Mouse (Mus musculus) forebrain, embryonic 16.5 days (tissue): ENCODE results near the gene Olfr826. TPM values are rescaled to one million over a fixed set of nuclear protein-coding genes. Genes with fewer than 3 reads are reported as not detected.
"Not testable (repeated sequence)": the region's sequence is repeated elsewhere in the genome, so short reads cannot be mapped to it uniquely, and the experiment has no call there.

ENCODE experiments used
- ATAC-seq: fragments of 200-750 bp; cut with Nextera tagmentation; 2 replicates; pipeline ENCODE4 v1.8.0; 2017; ENCODE audit warnings: mild to moderate bottlenecking, moderate library complexity
- H3K27ac ChIP-seq: fragments of 300-500 bp; sonication (generic); 2 replicates; pipeline ENCODE4 v1.5.1; 2014; ENCODE audit warnings: low read length, control low read depth
- H3K27me3 ChIP-seq: fragments of 300-500 bp; sonication (generic); replicated peaks from 2 replicates; pipeline ENCODE4 v1.6.1; 2014; ENCODE audit warnings: low read length; ENCODE audit not compliant: control insufficient read depth, insufficient read depth
- H3K36me3 ChIP-seq: fragments of 300-500 bp; sonication (generic); 2 replicates; pipeline ENCODE4 v1.6.1; 2014; ENCODE audit not compliant: control insufficient read depth, insufficient read depth
- H3K4me1 ChIP-seq: fragments of 300-500 bp; sonication (generic); replicated peaks from 2 replicates; pipeline ENCODE4 v1.6.1; 2014; ENCODE audit warnings: low read length; ENCODE audit not compliant: control insufficient read depth, insufficient read depth
- H3K4me2 ChIP-seq: fragments of 300-500 bp; sonication (generic); 2 replicates; pipeline ENCODE4 v1.6.1; 2014; ENCODE audit warnings: mild to moderate bottlenecking, low read length, control low read depth
- H3K4me3 ChIP-seq: fragments of 300-500 bp; sonication (generic); replicated peaks from 2 replicates; pipeline ENCODE4 v1.5.1; 2014; ENCODE audit warnings: mild to moderate bottlenecking, low read length, control low read depth
- H3K9ac ChIP-seq: fragments of 300-500 bp; sonication (generic); replicated peaks from 2 replicates; pipeline ENCODE4 v1.6.1; 2014; ENCODE audit warnings: low read depth, low read length, control low read depth
- H3K9me3 ChIP-seq: fragments of 300-500 bp; sonication (generic); 2 replicates; pipeline ENCODE4 v1.6.1; 2016; ENCODE audit warnings: low read length; ENCODE audit not compliant: control insufficient read depth
- polyA plus RNA-seq: library from polyadenylated mRNA; unstranded; fragments of >200 nt; fragmentation: Nextera tagmentation; extraction: Ambion mirVana; gene quantifications from 2 replicates; pipeline ENCODE4 v1.2.1, GENCODE M21; 2015

Olfr826 gene
- polyA plus RNA-seq, 1 experiment from 2014 or later: not detected

DNA sequence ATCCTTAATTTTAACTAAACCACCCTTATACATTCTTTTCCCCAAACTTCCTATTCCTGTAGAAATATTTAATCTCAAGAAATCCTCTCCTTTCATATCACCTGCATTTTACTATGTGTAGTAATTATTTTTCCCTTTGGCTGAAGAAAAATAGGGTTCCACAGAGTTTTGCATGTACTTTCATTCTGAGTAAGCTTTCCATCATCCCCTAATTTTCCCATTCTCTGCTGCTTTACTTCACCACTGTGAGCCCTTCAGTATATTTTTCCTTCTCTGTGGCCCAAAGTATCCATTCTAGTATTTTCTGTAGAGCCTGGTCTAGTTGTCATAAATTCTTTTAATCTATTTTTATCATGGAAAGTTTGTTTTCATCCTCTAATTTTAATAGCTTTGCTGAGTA lies 49.2 kb downstream of the Olfr826 start:
- no peaks in the 10 kb centered on the region for H3K9me3 ChIP-seq
- H3K27ac ChIP-seq: no peak overlapping the region
- H3K9ac ChIP-seq: no peak overlapping the region
- H3K4me3 ChIP-seq: no peak overlapping the region
- no peaks in the 10 kb centered on the region for H3K27me3 ChIP-seq
- no peak for ATAC-seq
- H3K36me3 ChIP-seq: no peaks in the 10 kb centered on the region
- H3K4me1 ChIP-seq: no peaks in the 10 kb centered on the region
- no peak overlapping the region for H3K4me2 ChIP-seq

DNA sequence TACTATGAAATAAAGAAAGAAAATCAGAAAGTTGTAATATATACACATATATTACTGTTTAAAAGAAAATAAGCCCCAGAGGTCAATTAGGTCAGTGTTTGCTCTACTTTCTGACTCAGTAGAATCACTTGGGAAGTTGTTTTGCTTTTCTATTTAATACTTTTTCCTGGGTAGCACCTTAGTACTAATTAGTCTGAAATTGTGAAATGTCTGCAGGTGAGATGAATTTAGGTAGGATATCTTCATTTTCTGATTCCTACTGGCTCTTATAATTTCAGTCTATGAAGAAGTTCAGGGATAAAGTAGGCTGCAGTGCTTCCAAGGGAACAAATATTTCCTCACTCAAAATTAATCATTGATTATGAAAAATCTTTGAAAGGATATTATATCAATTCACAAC lies 54.1 kb downstream of the Olfr826 start, which contains the start of gene Olfr824:
Gene Olfr824, minus strand, starts transcription at position 101 of the 400 bp plus-strand sequence.
- H3K36me3 ChIP-seq, H3K9ac ChIP-seq, H3K4me2 ChIP-seq, H3K4me3 ChIP-seq, H3K9me3 ChIP-seq, ATAC-seq, H3K27me3 ChIP-seq, H3K27ac ChIP-seq, H3K4me1 ChIP-seq: not testable (repeated sequence)

Other genes with a start within 250 kb of the Olfr826 start
- not detected in 2 replicates for gene Olfr818, start 235.1 kb downstream of the Olfr826 start, polyA plus RNA-seq
- gene Olfr819, start 216.9 kb downstream of the Olfr826 start, polyA plus RNA-seq: not detected in 2 replicates
- gene Olfr247, start 208.0 kb downstream of the Olfr826 start, polyA plus RNA-seq: not detected in 2 replicates
- gene Gm10310, start 199.1 kb downstream of the Olfr826 start, polyA plus RNA-seq: not detected in 2 replicates
- gene Olfr820, start 171.6 kb downstream of the Olfr826 start, polyA plus RNA-seq: not detected in 2 replicates
- gene Olfr821, start 153.8 kb downstream of the Olfr826 start, polyA plus RNA-seq: not detected in 2 replicates
- not detected in 2 replicates for gene Olfr822, start 113.0 kb downstream of the Olfr826 start, polyA plus RNA-seq
- gene Olfr823, start 68.8 kb downstream of the Olfr826 start, polyA plus RNA-seq: not detected in 2 replicates
- not detected in 2 replicates for gene Olfr824, start 54.2 kb downstream of the Olfr826 start, polyA plus RNA-seq
- not detected in 2 replicates for gene Olfr825, start 17.4 kb downstream of the Olfr826 start, polyA plus RNA-seq
- gene Olfr827, start 30.2 kb upstream of the Olfr826 start, polyA plus RNA-seq: not detected in 2 replicates
- gene Neurod4, start 96.1 kb upstream of the Olfr826 start, polyA plus RNA-seq: 4.2 and 5.4 TPM in 2 replicates
- not detected in 2 replicates for gene Tespa1, start 138.7 kb upstream of the Olfr826 start, polyA plus RNA-seq
- gene Vmn2r84, start 210.1 kb upstream of the Olfr826 start, polyA plus RNA-seq: 0.02 TPM in 1 of 2 replicates, not detected in the other
- gene Vmn2r85, start 245.5 kb upstream of the Olfr826 start, polyA plus RNA-seq: 0.03 TPM in 1 of 2 replicates, not detected in the other